Mouse (Mus musculus): ENCODE results near the gene Kcnb1. TPM values are rescaled to one million over a fixed set of nuclear protein-coding genes. Genes with fewer than 3 reads are reported as not detected.

The Kcnb1 gene
- polyA plus RNA-seq, 1 experiment from 2014 or later = 1.3 TPM

DNA sequence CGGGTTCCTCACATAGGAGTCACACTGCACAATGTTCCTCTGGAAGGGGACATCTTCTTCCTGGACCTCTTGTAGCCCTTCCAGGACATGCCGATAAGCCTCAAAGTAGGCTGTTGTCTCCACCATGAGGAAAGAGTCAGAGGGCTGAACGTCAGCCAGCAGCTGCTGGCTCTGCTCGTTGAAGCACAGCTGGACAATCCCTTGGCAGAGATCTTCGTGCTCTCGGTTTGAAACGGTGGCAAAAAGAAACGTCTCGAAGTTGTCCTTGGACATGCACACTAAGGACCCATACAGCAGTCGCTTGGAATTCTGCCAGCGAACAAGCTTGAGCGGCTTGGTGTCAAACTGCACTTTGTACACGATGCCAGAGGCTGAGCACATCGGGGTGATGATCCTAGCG lies 134.6 kb downstream of the Kcnb1 start:
- peaks cover 9% of the 10 kb centered on the region; the same call in 1 of the 2 replicates for H3K4me1 ChIP-seq
- H3K9ac ChIP-seq = no peak overlapping the region
- no peak overlapping the region for H3K4me2 ChIP-seq (replicated peaks)
- no peaks in the 10 kb centered on the region for H3K27me3 ChIP-seq
- WGBS = 92% methylated on average over 15 of the region's 15 CpGs
- peaks cover 62% of the 10 kb centered on the region for H3K36me3 ChIP-seq
- H3K9me3 ChIP-seq = no peaks in the 10 kb centered on the region
- H3K27ac ChIP-seq = no peak overlapping the region
- no peak for ATAC-seq (ENCODE audit: insufficient number of reproducible peaks, insufficient read depth, low FRiP score, low TSS enrichment)
- H3K4me3 ChIP-seq = no peak overlapping the region

DNA sequence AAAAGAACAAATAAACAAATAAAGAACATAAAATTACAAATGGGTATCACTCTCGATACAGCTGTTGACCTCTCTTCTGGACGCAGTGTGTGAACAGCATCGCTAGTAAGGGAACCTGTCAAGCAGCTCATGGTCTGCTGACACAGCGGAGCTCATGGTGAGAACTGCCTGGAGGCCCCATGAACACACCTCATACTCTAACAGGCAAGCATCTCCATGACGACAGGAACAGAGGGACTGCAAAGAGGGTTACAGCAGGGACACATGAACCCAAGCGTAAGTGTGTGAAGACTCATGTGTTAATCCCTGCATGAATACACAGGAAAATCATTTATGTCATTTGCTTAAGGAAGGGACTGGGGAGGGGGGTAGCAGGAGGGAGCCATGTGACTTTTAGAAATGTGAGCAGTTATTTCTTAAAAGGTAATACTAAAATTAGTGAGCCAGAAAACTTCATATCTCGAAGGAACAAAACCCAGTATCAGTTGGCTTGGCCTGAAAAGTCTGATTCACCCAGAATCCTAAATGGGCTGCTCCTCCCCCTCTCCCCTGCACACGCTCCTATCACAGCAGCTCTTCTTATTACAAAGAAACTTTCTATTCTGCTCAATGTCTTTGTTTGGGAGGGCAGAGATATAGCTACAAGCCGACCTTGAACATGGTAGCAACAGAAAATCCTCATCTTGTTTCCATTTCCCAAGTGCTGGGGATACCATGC lies 136.7 kb downstream of the Kcnb1 start:
- Histone ChIP-seq H3K4me2 (replicated peaks) (no peak overlapping the region), H3K27me3 (no peaks in the 10 kb centered on the region), H3K27ac (0 out of 2 replicates have a peak overlapping the region, but pooled peaks have one; percentile 17), H3K4me1 (no peaks in the 10 kb centered on the region), H3K4me3 (no peak overlapping the region), H3K9me3 (no peaks in the 10 kb centered on the region), H3K9ac (no peak overlapping the region), H3K36me3 (peaks cover 75% of the 10 kb centered on the region)
- WGBS = 79% methylated on average over 9 of the region's 9 CpGs
- no peak for ATAC-seq (ENCODE audit: insufficient number of reproducible peaks, insufficient read depth, low FRiP score, low TSS enrichment)

DNA sequence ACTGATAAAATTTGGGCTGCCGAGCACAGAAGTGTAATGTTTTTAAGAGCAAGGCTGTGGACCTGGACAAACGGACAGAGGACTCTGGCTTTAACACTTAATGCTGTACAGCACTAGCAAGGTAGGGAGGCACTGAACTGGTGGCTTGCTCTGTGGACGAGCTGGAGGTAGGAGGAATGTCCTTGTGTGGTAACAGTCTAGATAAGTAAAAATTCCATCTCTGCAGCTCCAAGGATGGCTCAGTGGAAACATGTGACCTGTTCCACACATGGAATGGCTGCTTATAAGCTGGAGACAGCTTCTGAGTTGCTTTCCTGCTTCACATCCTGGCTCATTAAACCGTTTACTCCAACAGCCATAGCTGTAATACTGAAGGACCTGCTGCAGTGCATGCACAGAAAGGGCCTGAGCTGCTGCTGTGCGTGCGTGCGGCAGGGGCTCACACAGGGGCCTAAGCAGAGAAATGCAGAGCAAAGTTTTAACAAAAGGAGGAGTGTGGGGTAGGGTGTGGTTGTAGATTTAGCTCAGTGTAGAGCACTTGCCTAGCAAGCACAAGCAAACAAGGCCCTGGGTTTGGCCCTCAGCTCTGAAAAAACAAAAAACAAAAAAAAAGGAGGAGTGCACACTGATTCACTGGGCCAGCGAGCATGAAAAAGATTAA lies 141.1 kb downstream of the Kcnb1 start:
- no peaks in the 10 kb centered on the region for H3K4me1 ChIP-seq
- H3K27me3 ChIP-seq = no peaks in the 10 kb centered on the region
- WGBS = 89% methylated on average over 8 of the region's 8 CpGs
- no peak overlapping the region for H3K9ac ChIP-seq
- no peak for ATAC-seq (ENCODE audit: insufficient number of reproducible peaks, insufficient read depth, low FRiP score, low TSS enrichment)
- H3K4me3 ChIP-seq = no peak overlapping the region
- H3K9me3 ChIP-seq = no peaks in the 10 kb centered on the region
- no peak overlapping the region for H3K27ac ChIP-seq
- H3K4me2 ChIP-seq (replicated peaks) = no peak overlapping the region
- peaks cover 73% of the 10 kb centered on the region for H3K36me3 ChIP-seq

DNA sequence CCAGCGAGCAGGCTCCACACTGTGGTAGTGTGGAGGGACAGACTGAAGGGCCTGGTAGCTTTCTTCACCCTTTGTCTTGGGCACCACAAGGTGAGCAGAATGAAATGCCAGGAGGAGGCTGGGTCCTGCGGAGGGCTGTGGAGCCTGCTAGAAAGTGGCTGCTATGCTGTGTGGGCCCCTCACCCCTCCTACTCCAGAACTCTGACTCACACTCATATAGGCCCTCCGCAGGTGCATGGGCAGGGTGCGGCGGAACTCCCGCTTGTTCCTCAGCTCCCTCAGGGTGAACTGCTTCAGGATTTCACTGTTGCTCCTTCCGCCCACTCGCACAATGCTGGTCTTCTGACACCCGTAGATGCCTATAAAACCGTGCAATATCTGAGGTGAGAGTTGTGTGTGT lies 141.7 kb downstream of the Kcnb1 start:
- H3K4me2 ChIP-seq (replicated peaks) = no peak overlapping the region
- WGBS = 93% methylated on average over 10 of the region's 10 CpGs
- no peak overlapping the region for H3K27ac ChIP-seq
- no peaks in the 10 kb centered on the region for H3K9me3 ChIP-seq
- no peak overlapping the region for H3K9ac ChIP-seq
- no peaks in the 10 kb centered on the region for H3K27me3 ChIP-seq
- H3K4me3 ChIP-seq = no peak overlapping the region
- peaks cover 78% of the 10 kb centered on the region for H3K36me3 ChIP-seq
- no peak for ATAC-seq (ENCODE audit: insufficient number of reproducible peaks, insufficient read depth, low FRiP score, low TSS enrichment)
- no peaks in the 10 kb centered on the region for H3K4me1 ChIP-seq

Other genes starting within 250 kb of the Kcnb1 start
- 112 TPM in 2 replicates for gene Stau1, start 193.9 kb downstream of the Kcnb1 start, polyA plus RNA-seq (2016; fragmentation: Nextera tagmentation; extraction: Ambion mirVana)
- gene Ddx27, start 175.0 kb downstream of the Kcnb1 start, polyA plus RNA-seq (2016; fragmentation: Nextera tagmentation; extraction: Ambion mirVana) = 57.4 and 60.2 TPM in 2 replicates
- gene Znfx1, start 127.1 kb downstream of the Kcnb1 start, polyA plus RNA-seq (2016; fragmentation: Nextera tagmentation; extraction: Ambion mirVana) = 7.2 and 7.6 TPM in 2 replicates
- 17.7 and 19.1 TPM in 2 replicates for gene Ptgis, start 50.4 kb upstream of the Kcnb1 start, polyA plus RNA-seq (2016; fragmentation: Nextera tagmentation; extraction: Ambion mirVana)
- 14.5 and 19.7 TPM in 2 replicates for gene B4galt5, start 159.0 kb upstream of the Kcnb1 start, polyA plus RNA-seq (2016; fragmentation: Nextera tagmentation; extraction: Ambion mirVana)
- gene Slc9a8, start 231.6 kb upstream of the Kcnb1 start, polyA plus RNA-seq (2016; fragmentation: Nextera tagmentation; extraction: Ambion mirVana) = 23.3 and 24.1 TPM in 2 replicates